Mouse (Mus musculus) CH12.LX (cell line): ENCODE measurements around the gene Lrch3. TPM values are rescaled to one million over a fixed set of nuclear protein-coding genes. Genes with fewer than 3 reads are reported as not detected.
A peak's percentile ranks its signal among the peaks of the same experiment; 100 is the strongest.

ENCODE experiments used
- DNase-seq: peaks from one replicate; pipeline ENCODE4 v3.0.0-alpha.2; 2013; ENCODE audit errors: extremely low read depth
- H3K27ac ChIP-seq: 2 replicates; pipeline ENCODE4 v1.5.1; 2012; ENCODE audit warnings: low read depth, mild to moderate bottlenecking, control low read depth, moderate library complexity; ENCODE audit not compliant: insufficient read depth
- H3K27me3 ChIP-seq: replicated peaks from 2 replicates; pipeline ENCODE3; 2012; ENCODE audit warnings: inconsistent platforms
- H3K36me3 ChIP-seq, 2 experiments: replicated peaks in 1 of 2; 2 replicates each; pipeline versions ENCODE3 to v1.6.1; 2012; ENCODE audit warnings: inconsistent platforms in 1 of 2, low read length in 1 of 2, mild to moderate bottlenecking in 1 of 2, mixed read lengths in 1 of 2, moderate library complexity in 1 of 2; ENCODE audit not compliant: control insufficient read depth in 1 of 2, insufficient read depth in 1 of 2
- H3K4me1 ChIP-seq, 2 experiments: 2 replicates each; pipeline ENCODE4 v1.6.1; 2012; ENCODE audit warnings: inconsistent platforms in 1 of 2, moderate library complexity in 1 of 2; ENCODE audit not compliant: insufficient read depth in 2 of 2, control insufficient read depth in 1 of 2
- H3K4me2 ChIP-seq: 2 replicates; pipeline ENCODE4 v1.6.1; 2012; ENCODE audit warnings: low read depth, mild to moderate bottlenecking, control low read depth; ENCODE audit not compliant: poor library complexity, insufficient read depth, severe bottlenecking
- H3K4me3 ChIP-seq, 3 experiments: fragments of 150-350 bp in 1 of 3; sonication (generic) in 1 of 3; replicated peaks in 1 of 3; 2 replicates each; pipeline versions ENCODE3 to v1.5.1; 2011 to 2012; ENCODE audit warnings: low read depth in 2 of 3, low read length in 2 of 3, mild to moderate bottlenecking in 2 of 3, moderate library complexity in 2 of 3, control low read depth in 1 of 3, improper control_type of control experiment in 1 of 3, inconsistent platforms in 1 of 3, mixed read lengths in 1 of 3; ENCODE audit not compliant: poor library complexity in 1 of 3
- H3K79me2 ChIP-seq: replicated peaks from 2 replicates; pipeline ENCODE4 v1.6.1; 2012; ENCODE audit warnings: mild to moderate bottlenecking, moderate library complexity; ENCODE audit not compliant: control insufficient read depth, poor library complexity, insufficient read depth, severe bottlenecking; ENCODE audit errors: extremely low read depth
- H3K9ac ChIP-seq: 2 replicates; pipeline ENCODE4 v1.6.1; 2012; ENCODE audit warnings: low read depth, mild to moderate bottlenecking, control low read depth, moderate library complexity; ENCODE audit not compliant: insufficient read depth
- H3K9me3 ChIP-seq: replicated peaks from 2 replicates; pipeline ENCODE3; 2012; ENCODE audit warnings: low read length, inconsistent platforms, mixed read lengths
- BHLHE40 ChIP-seq: IDR thresholded peaks from 2 replicates; pipeline ENCODE4 v1.6.1; 2011; ENCODE audit warnings: mild to moderate bottlenecking, low read depth, low read length, improper control_type of control experiment
- CHD2 ChIP-seq: IDR thresholded peaks from 2 replicates; pipeline ENCODE4 v1.6.1; 2011; ENCODE audit warnings: low read length, improper control_type of control experiment
- CTCF ChIP-seq, 2 experiments: IDR thresholded peaks in 1 of 2; conservative IDR thresholded peaks in 1 of 2; 2 replicates each; pipeline ENCODE4 v1.5.1; 2011 to 2012; ENCODE audit warnings: low read depth in 2 of 2, low read length in 2 of 2, improper control_type of control experiment in 1 of 2, inconsistent platforms in 1 of 2, mild to moderate bottlenecking in 1 of 2, moderate library complexity in 1 of 2
- ELF1 ChIP-seq: IDR thresholded peaks from 2 replicates; pipeline ENCODE4 v1.6.1; 2014; ENCODE audit warnings: low read depth, mild to moderate bottlenecking, inconsistent platforms, low read length, improper control_type of control experiment
- EP300 ChIP-seq: IDR thresholded peaks from 2 replicates; pipeline ENCODE4 v1.6.1; 2011; ENCODE audit warnings: low read length, improper control_type of control experiment
- IRF4 ChIP-seq: IDR thresholded peaks from 2 replicates; pipeline ENCODE4 v1.6.1; 2014; ENCODE audit warnings: low read depth, mild to moderate bottlenecking, inconsistent platforms, low read length, improper control_type of control experiment
- MAFK ChIP-seq: IDR thresholded peaks from 2 replicates; pipeline ENCODE4 v1.6.1; 2011; ENCODE audit warnings: low read length, improper control_type of control experiment; ENCODE audit not compliant: insufficient replicate concordance
- MAX ChIP-seq: IDR thresholded peaks from 2 replicates; pipeline ENCODE4 v1.6.1; 2011; ENCODE audit warnings: low read length, improper control_type of control experiment
- MAZ ChIP-seq: IDR thresholded peaks from 2 replicates; pipeline ENCODE4 v1.6.1; 2012; ENCODE audit warnings: low read depth, mild to moderate bottlenecking, inconsistent platforms, low read length, improper control_type of control experiment, moderate library complexity
- MEF2A ChIP-seq: IDR thresholded peaks from 2 replicates; pipeline ENCODE4 v1.6.1; 2014; ENCODE audit warnings: low read depth, mild to moderate bottlenecking, inconsistent platforms, low read length, improper control_type of control experiment, borderline replicate concordance
- MYC ChIP-seq: IDR thresholded peaks from 2 replicates; pipeline ENCODE4 v1.6.1; 2011; ENCODE audit warnings: low read depth, mild to moderate bottlenecking, improper control_type of control experiment, low read length
- NRF1 ChIP-seq: IDR thresholded peaks from 2 replicates; pipeline ENCODE4 v1.6.1; 2014; ENCODE audit warnings: low read depth, mild to moderate bottlenecking, inconsistent platforms, low read length, improper control_type of control experiment, moderate library complexity
- PAX5 ChIP-seq: IDR thresholded peaks from 2 replicates; pipeline ENCODE4 v1.6.1; 2012; ENCODE audit warnings: low read length, inconsistent platforms, mixed read lengths
- POLR2AphosphoS2 ChIP-seq: IDR thresholded peaks from 2 replicates; pipeline ENCODE4 v1.6.1; 2011; ENCODE audit warnings: low read depth, low read length, improper control_type of control experiment
- RCOR1 ChIP-seq: conservative IDR thresholded peaks from 2 replicates; pipeline ENCODE4 v1.6.1; 2012; ENCODE audit warnings: low read depth, mild to moderate bottlenecking, inconsistent platforms, low read length, improper control_type of control experiment
- TCF12 ChIP-seq: IDR thresholded peaks from 2 replicates; pipeline ENCODE4 v1.6.1; 2014; ENCODE audit warnings: low read depth, mild to moderate bottlenecking, inconsistent platforms, low read length, improper control_type of control experiment
- USF1 ChIP-seq: IDR thresholded peaks from 2 replicates; pipeline ENCODE4 v1.6.1; 2014; ENCODE audit warnings: low read depth, mild to moderate bottlenecking, inconsistent platforms, low read length, improper control_type of control experiment
- dilution Hi-C: fragments of 300-500 bp; cut with MboI; formaldehyde crosslinking; loops from 2 replicates; pipeline ENCODE4 v1.14.3; 2020; ENCODE audit warnings: low sequenced_read_pairs; ENCODE audit not compliant: extremely low pct_unique_long_range_greater_than_20kb, extremely low pct_ligation_motif_present
- in situ Hi-C: fragments of 300-500 bp; cut with MboI; formaldehyde crosslinking; loops from 3 replicates; pipeline ENCODE4 v1.14.3; 2019; ENCODE audit warnings: low sequenced_read_pairs, low pct_ligation_motif_present, low pct_unique_long_range_greater_than_20kb, mixed read lengths
- polyA plus RNA-seq: library from polyadenylated mRNA; unstranded; fragments of >175 nt; gene quantifications from 2 replicates; pipeline ENCODE4 v1.2.1, GENCODE M21; 2012; ENCODE audit warnings: low read depth; ENCODE audit not compliant: insufficient read length
- total RNA-seq, 2 experiments: library from RNA; depleted of rRNA; stranded (reverse); fragments of 300-350 nt in 1 of 2; fragments of >200 nt in 1 of 2; gene quantifications; 2 replicates each; pipeline ENCODE4 v1.2.3; 2012 to 2014

Gene Lrch3
- total and polyA plus RNA-seq, 3 experiments = 11.9 to 20.7 (median 16.1) TPM

- H3K9me3 ChIP-seq = no peaks in the 10 kb centered on the region
- H3K36me3 ChIP-seq = peaks cover 57 to 89% of the 10 kb centered on the region in 2 experiments
- dilution Hi-C loops = no loop called here
- in situ Hi-C loops = no loop called here
- no peak overlapping the region for H3K4me3 ChIP-seq
- no peaks in the 10 kb centered on the region for H3K27me3 ChIP-seq
- H3K4me2 ChIP-seq = no peak overlapping the region
- no peak overlapping the region for H3K9ac ChIP-seq
- H3K79me2 ChIP-seq = peaks cover 27% of the 10 kb centered on the region
- DNase-seq = no peak
- TF ChIP-seq CTCF (conservative IDR thresholded peaks at IDR 0.05 in 1 of 2, IDR thresholded peaks at IDR 0.05 in 1 of 2; ENCODE audit: low read depth in 2 of 2, low read length in 2 of 2) (peak in 1 of 2 experiments; percentile 24; a peak in 1 of 4 replicates), MAX (no peak)
- H3K4me1 ChIP-seq = peaks cover 0 to 20% of the 10 kb centered on the region in 2 experiments; a peak in 2 of 4 replicates
- no peak overlapping the region for H3K27ac ChIP-seq
Observed at GRCm38 (mm10) chr16:32889881-32890280, 24.0 kb upstream of the Lrch3 start.

- H3K79me2 ChIP-seq = peaks cover 17% of the 10 kb centered on the region; the same call in 1 of the 2 replicates
- peaks cover 58 to 90% of the 10 kb centered on the region in 2 experiments for H3K36me3 ChIP-seq
- H3K9ac ChIP-seq = no peak overlapping the region
- H3K9me3 ChIP-seq = no peaks in the 10 kb centered on the region
- in situ Hi-C loops = no loop called here
- no peak for DNase-seq
- no peaks in the 10 kb centered on the region for H3K27me3 ChIP-seq
- H3K27ac ChIP-seq = no peak overlapping the region
- TF ChIP-seq MAFK (no peak), CHD2 (no peak), MAZ (no peak), IRF4 (no peak), PAX5 (no peak), RCOR1 (no peak), EP300 (no peak), POLR2AphosphoS2 (no peak), TCF12 (no peak), MYC (no peak), CTCF (conservative IDR thresholded peaks at IDR 0.05 in 1 of 2, IDR thresholded peaks at IDR 0.05 in 1 of 2; ENCODE audit: low read depth in 2 of 2, low read length in 2 of 2) (no peak), BHLHE40 (no peak), USF1 (no peak), NRF1 (no peak), ELF1 (no peak), MEF2A (no peak)
- no peak overlapping the region for H3K4me2 ChIP-seq
- no peak overlapping the region for H3K4me3 ChIP-seq
- peaks cover 0 to 17% of the 10 kb centered on the region in 2 experiments; a peak in 2 of 4 replicates for H3K4me1 ChIP-seq
- dilution Hi-C loops = no loop called here
Observed at GRCm38 (mm10) chr16:32896126-32896525, 17.8 kb upstream of the Lrch3 start.
